Mouse (Mus musculus): ENCODE measurements around the gene Plac9a.

Gene Plac9a

DNA sequence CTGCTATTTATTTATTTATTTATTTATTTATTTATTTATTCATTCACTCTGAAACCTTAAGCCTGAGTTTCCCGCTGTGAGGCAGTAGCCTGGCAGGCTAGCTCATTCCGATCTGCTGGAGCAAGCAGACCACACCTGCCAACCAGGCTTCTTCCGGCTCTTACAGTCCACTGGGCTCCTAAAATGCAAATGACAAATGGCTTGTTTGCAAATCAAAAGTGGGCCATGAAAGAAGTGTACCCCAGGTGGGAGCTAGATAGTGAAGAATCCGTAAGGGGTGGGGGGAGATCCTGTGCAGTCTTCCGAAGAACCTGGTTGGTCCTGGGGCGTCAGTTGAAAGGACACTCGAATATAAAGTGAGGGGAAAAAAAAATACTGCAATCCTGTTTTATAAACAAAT lies 61.9 kb downstream of the Plac9a start:
- no peak for DNase-seq (ENCODE audit: extremely low read depth, low read depth, low spot score)

- no peak for DNase-seq (ENCODE audit: extremely low read depth, low read depth, low spot score)
Observed at GRCm38 (mm10) chr14:25839791-25840190, 63.1 kb downstream of the Plac9a start.

- no peak for DNase-seq (ENCODE audit: extremely low read depth, low read depth, low spot score)
Observed at GRCm38 (mm10) chr14:25838411-25838810, 64.5 kb downstream of the Plac9a start.
